Mouse (Mus musculus) Patski (cell line): ENCODE measurements around the gene Vti1a. TPM values are rescaled to one million over a fixed set of nuclear protein-coding genes. Genes with fewer than 3 reads are reported as not detected.
A peak's percentile ranks its signal among the peaks of the same experiment; 100 is the strongest.

Source experiments
- ATAC-seq: fragments of 100-300 bp; one replicate; pipeline ENCODE4 v1.8.0; 2021
- CTCF ChIA-PET: fragments of 350-600 bp; sonication (Branson Sonifier 250); formaldehyde crosslinking; loops from one replicate; lab custom pipeline; 2022; ENCODE audit warnings: inconsistent platforms; lab: Charles Lee
- POLR2A ChIA-PET: fragments of 350-600 bp; sonication (Branson Sonifier 250); formaldehyde crosslinking; loops from one replicate; lab custom pipeline; 2022; ENCODE audit warnings: antibody characterized with exemption, inconsistent platforms; lab: Charles Lee
- DNase-seq: peaks from one replicate; pipeline ENCODE4 v3.0.0-alpha.2; 2011; ENCODE audit warnings: low read depth, low spot score
- H3K27me3 ChIP-seq: fragments of 371-371 bp; one replicate; pipeline ENCODE4 v1.5.1; 2021
- CTCF ChIP-seq: fragments of 100-300 bp; IDR thresholded peaks from one replicate; pipeline ENCODE4 v1.5.1; 2021
- in situ Hi-C: fragments of 300-500 bp; cut with MboI; formaldehyde crosslinking; loops from 3 replicates; pipeline ENCODE4 v1.11.1; 2018; ENCODE audit warnings: low pct_unique_long_range_greater_than_20kb, mixed read lengths
- polyA plus RNA-seq: library from polyadenylated mRNA; unstranded; gene quantifications from one replicate; pipeline ENCODE4 v1.2.3, GENCODE M21; 2021

Gene Vti1a
- polyA plus RNA-seq, 1 experiment from 2014 or later = 41.4 TPM

DNA sequence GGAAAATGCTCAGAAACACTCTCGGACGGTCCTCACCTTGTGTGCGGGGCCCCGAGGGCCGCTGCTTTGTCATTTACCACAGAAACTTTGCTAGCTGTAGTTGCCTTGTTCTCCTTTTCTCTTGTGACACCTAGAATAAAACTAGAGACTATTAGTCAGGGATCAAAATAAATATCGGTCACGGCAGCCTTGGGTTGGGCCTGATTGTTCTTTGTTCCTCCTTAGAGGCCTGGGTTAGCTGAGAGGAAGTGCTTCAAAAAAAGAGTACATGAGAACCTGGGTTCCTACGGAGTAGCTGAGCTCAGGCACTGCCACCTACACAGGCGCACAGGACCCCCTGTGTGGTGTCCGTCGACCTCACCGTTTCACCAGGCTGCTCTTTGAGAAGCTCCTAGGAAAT lies 253.8 kb downstream of the Vti1a start:
- DNase-seq = no peak
- in situ Hi-C loops = loop anchor here (5.0 kb wide), 1 partner anchor 142 kb away; no protein-coding TSS in a partner anchor
- POLR2A ChIA-PET = no interaction called here
- TF ChIP-seq CTCF = no peak
- H3K27me3 ChIP-seq = no peaks in the 10 kb centered on the region
- ATAC-seq = no peak
- CTCF ChIA-PET = interaction anchor here (1.0 to 1.2 kb wide), 2 partner anchors 9 to 144 kb away, joined by 3 to 8 read pairs; no protein-coding TSS in a partner anchor

DNA sequence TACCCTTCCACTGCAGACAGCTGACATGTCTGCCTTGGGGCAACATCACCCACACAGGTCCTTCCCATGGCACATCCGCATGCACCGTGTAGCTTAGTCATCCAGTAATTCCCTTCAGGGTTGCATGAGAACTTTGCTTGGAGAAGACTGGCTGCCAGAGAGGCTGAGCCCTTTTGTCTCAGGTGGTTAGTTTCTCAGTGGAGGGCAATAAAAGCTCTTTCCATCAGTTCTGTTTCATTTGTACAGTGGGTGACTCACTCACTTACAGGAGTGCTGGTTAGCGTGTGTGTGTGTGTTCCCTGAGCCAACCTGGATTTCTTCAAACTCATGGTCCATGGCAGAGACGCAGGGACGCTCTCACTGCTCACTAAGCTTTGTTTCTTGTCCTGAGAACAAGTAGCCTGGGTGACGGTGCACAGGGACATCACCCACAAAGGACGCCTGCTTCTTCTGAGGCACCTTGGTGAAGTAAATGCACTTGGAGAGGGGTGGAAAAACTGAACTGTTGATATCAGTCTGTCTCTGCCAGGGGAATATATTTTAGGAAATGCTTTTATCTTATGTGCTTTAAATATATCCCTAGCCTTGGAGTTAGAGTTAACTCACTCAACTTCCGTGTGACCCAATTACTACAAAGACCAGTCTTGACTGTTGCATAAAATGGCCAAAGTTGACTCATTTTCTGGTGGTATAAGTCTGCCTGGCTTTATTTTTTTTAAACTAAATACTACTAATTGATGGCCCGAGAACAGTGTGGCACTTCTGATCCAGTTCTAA lies 254.6 kb downstream of the Vti1a start:
- no peaks in the 10 kb centered on the region for H3K27me3 ChIP-seq
- in situ Hi-C loops = loop anchor here (5.0 kb wide), 1 partner anchor 142 kb away; no protein-coding TSS in a partner anchor
- DNase-seq (peak; percentile 95), ATAC-seq (peak; percentile 95)
- ChIA-PET POLR2A (no interaction called here), CTCF (interaction anchor here (1.0 to 1.5 kb wide), 3 partner anchors 9 to 143 kb away, joined by 3 to 8 read pairs (median 3); no protein-coding TSS in a partner anchor)
- no peak for TF ChIP-seq CTCF

DNA sequence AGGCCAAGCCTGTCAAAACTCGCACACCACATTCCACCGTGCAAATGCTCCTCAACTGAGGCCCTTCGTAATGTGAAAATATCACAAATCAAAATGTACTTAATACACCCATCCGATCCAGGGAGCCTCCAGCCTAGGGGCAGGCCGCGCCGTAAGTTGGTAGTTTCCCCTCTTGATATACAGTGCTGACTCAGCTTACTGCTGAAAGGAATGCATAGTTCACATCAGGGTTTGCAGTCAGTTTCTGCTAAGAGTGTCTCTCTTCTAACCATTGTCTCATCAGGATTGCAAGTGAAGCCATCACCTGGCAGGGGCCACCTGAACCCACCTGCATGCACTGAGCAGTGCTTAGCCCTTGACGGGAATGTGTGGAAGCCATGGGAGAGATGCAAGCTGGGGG lies 255.4 kb downstream of the Vti1a start:
- in situ Hi-C loops = loop anchor here (5.0 kb wide), 1 partner anchor 141 kb away; no protein-coding TSS in a partner anchor
- ChIA-PET POLR2A (interaction anchor here (1.4 kb wide), 1 partner anchor 48 kb away, joined by 3 read pairs; no protein-coding TSS in a partner anchor), CTCF (interaction anchor here (1.5 kb wide), 1 partner anchor 47 kb away, joined by 3 read pairs; no protein-coding TSS in a partner anchor)
- no peak for TF ChIP-seq CTCF
- DNase-seq (no peak), ATAC-seq (no peak)
- H3K27me3 ChIP-seq = no peaks in the 10 kb centered on the region

DNA sequence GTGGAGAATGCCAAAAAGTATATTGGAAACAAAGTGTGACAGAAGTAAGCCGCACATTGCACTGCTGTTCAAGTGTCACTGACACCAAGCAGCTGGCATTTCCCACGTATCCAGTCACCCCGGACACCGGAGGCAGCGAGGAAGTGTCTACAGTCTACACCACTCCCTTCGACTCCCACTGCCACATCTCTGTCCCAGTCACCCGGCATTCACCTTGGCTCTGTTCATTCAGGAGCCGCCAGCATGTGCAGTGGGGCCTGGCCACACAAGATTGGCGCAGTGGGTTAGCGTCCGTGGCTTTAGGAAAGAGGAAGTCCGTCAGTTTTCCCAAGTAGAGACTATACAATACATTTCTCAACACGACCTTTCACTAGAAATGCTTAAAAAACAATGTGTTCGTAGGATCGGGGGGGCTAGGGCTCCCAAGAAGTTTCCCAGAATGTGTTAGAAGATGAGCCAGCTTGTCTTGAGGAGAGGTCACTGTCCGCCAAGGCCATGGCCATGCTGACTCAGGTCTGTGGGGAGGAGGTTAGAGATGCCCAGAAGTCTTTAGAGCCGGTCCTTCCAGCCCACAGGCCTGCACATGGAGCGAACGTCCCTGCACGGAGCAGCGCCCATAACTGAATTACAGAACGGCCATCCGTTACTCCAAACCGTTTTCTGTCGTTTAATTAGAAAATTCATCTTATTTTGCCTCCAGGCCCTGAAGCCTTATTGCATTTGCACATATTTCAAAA lies 261.4 kb downstream of the Vti1a start:
- DNase-seq (no peak), ATAC-seq (no peak)
- H3K27me3 ChIP-seq = no peaks in the 10 kb centered on the region
- ChIA-PET POLR2A (interaction anchor here (0.6 kb wide), 1 partner anchor 180 kb away, joined by 3 read pairs; no protein-coding TSS in a partner anchor), CTCF (interaction anchor here (1.3 kb wide), 1 partner anchor 27 kb away, joined by 3 read pairs; no protein-coding TSS in a partner anchor)
- in situ Hi-C loops = no loop called here
- no peak for TF ChIP-seq CTCF

DNA sequence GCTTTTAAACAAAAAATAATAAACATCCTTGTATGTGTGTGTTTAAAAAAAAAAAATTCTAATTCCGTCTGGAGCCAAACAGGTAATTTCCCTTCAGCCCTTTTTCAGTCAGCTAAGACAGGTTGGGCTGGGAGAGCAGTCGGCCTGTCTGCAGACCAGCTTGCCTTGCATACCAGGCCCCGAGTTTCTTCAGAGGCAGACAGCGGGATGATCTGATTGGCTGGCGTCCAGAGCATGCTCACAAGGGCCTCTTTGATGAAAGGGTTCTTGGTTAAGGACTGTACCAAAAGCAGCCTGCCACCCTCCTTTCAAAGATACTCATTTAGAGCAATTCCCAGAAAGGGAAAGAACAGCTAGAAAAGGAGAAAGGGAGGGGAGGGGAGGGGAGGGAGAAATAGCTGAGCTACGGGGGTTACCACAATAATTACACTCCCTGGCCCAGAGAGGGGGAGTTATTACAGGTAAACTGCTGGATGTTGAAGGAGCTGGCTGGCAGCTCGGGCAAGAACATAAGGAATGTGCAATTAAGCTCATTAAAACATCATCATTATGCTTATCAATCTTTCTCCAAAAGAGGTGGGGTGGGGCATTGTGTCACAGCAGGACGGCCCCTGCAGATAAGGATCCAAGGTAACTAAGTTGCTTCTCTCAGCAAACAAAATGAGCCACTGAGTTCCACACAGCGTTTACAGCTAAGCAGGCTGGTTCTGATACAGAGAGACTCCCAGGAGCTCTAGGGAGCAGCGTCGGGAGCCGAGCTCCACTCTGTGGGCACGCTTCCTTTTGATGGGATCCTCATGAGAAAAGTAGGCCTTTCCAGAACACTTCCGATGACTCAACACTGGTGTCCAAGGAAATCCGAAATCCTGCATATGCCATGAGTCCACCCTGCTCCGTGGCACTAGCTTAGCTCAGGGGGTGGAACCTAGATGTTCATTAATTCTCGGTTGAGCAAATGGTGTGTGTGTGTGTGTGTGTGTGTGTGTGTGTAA lies 262.3 kb downstream of the Vti1a start:
- POLR2A ChIA-PET = interaction anchor here (0.6 kb wide), 1 partner anchor 179 kb away, joined by 3 read pairs; no protein-coding TSS in a partner anchor
- in situ Hi-C loops = no loop called here
- no peaks in the 10 kb centered on the region for H3K27me3 ChIP-seq
- CTCF ChIA-PET = interaction anchor here (1.3 kb wide), 1 partner anchor 26 kb away, joined by 3 read pairs; no protein-coding TSS in a partner anchor
- TF ChIP-seq CTCF = no peak
- DNase-seq (no peak), ATAC-seq (no peak)

DNA sequence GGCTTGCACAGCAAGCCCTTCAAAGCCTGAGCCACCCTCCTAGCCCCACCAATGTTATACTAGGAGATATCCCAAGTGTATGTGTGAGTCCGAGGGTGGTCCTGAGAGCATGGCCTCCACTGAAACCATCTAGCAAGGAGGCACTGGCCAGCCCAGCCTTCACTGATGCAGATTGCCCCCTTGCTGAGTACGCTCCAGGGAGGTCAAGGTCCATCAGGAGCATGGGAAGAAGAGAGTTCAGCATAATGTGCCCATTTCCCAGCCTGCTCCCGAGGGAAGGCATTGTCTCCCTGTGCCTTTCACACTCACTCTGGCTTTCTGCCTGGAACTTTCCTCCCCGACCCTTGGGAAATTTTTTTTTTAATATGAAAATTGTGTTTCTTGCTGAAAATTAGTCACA lies 263.2 kb downstream of the Vti1a start:
- in situ Hi-C loops = no loop called here

DNA sequence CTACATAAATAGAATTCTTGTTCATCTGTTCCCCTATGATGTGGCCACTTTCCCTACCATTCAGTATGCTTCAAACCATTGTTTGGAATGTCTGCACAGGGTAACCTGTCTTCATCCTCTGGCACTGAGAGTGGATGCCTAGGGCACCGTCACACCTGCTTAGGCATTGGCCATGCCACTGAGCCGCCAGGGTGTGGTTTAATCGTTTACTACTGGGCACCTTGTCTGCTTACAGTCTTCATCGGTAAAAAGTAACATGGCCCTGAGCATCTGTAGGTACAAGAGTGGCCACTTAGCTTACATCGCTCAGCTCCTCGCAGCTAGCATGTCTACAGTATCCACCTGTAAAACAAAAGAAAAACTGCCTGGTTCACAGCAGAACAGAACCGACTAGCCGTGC lies 264.1 kb downstream of the Vti1a start:
- ATAC-seq (no peak), DNase-seq (no peak)
- H3K27me3 ChIP-seq = no peaks in the 10 kb centered on the region
- ChIA-PET CTCF (interaction anchor here (2.5 kb wide), 1 partner anchor 14 kb away, joined by 9 read pairs; no protein-coding TSS in a partner anchor), POLR2A (no interaction called here)
- no peak for TF ChIP-seq CTCF
- in situ Hi-C loops = no loop called here

More for the DNA sequence above, 263.2 kb downstream of the Vti1a start:
- no peak for TF ChIP-seq CTCF
- ATAC-seq (no peak), DNase-seq (no peak)
- ChIA-PET CTCF (no interaction called here), POLR2A (no interaction called here)
- no peaks in the 10 kb centered on the region for H3K27me3 ChIP-seq

DNA sequence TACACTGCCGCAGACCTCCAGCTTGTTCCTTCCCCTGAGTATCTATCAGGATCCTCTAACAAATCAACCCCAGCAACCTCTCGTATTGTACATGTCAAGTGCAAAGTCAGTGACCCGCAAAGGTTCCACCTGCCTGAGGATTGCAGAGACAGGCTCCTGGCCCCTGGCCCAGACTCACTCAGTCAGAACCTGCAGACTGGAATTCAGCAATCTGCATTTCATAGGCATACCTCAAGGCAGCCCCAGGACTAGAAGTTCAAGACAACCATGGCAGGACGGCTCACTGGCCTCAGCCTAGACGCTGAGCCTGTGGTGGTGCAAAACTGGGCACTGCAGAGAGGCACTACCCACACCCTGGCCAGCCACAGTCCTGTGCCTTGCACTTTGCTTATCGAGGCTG lies 264.6 kb downstream of the Vti1a start:
- no peak for DNase-seq

DNA sequence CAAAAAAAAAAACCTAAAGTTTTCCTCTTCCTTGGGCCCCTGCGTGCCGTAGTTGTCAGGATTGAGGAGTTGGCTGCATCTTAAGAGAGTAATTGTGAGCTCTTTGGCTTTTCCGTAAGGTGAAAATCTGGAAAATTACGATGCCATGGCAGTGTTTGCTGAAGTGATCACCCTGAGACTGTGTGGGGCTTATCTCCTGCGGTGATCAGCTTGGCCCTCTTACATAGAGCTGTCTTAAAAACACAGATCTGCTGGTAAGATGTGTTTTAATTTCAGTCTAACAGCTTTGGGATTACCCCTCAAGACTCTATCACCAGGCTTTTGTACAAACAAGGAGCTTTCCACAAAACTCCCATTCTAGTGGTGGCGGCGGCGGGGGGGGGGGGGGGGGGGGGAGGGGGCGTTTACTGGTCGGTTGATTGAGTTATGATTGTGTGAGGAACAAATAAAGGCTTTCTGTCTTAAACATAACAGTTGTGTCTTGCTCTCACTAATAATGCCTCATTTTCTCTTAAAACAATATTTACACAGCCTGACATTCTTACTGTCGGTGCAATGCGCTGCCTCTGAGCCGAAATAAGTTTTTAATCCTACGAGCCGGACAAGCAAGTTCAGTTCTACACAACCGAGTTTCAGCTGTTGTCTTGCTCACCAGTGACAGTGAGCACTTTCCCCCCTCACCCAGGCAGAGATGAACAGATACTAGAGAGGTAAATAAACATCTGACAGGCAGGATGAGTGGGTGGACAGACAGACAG lies 267.0 kb downstream of the Vti1a start:
- no peaks in the 10 kb centered on the region for H3K27me3 ChIP-seq
- no peak for TF ChIP-seq CTCF
- ATAC-seq = no peak
- CTCF ChIA-PET = no interaction called here
- POLR2A ChIA-PET = interaction anchor here (1.0 kb wide), 1 partner anchor 13 kb away, joined by 3 read pairs; no protein-coding TSS in a partner anchor
- DNase-seq = no peak
- in situ Hi-C loops = no loop called here

More for the DNA sequence above, 264.6 kb downstream of the Vti1a start:
- ChIA-PET CTCF (interaction anchor here (1.2 to 2.5 kb wide), 2 partner anchors 14 to 15 kb away, joined by 4 to 9 read pairs; no protein-coding TSS in a partner anchor), POLR2A (interaction anchor here (0.5 kb wide), 1 partner anchor 125 kb away, joined by 4 read pairs; no protein-coding TSS in a partner anchor)
- peak; percentile 52 for ATAC-seq
- no peak for TF ChIP-seq CTCF
- in situ Hi-C loops = no loop called here
- no peaks in the 10 kb centered on the region for H3K27me3 ChIP-seq
